Mouse (Mus musculus): ENCODE results near the gene Stpg2. TPM values are rescaled to one million over a fixed set of nuclear protein-coding genes. Genes with fewer than 3 reads are reported as not detected.

The Stpg2 gene
- polyA plus RNA-seq, 1 experiment = not detected

- H3K4me1 ChIP-seq (ENCODE audit: control insufficient read depth, insufficient read depth, low read length) = no peaks in the 10 kb centered on the region
- H3K27me3 ChIP-seq (ENCODE audit: control insufficient read depth, insufficient read depth, low read length, poor library complexity, severe bottlenecking) = no peaks in the 10 kb centered on the region
- H3K4me3 ChIP-seq (ENCODE audit: low read depth, low read length) = no peak overlapping the region
- H3K9me3 ChIP-seq (replicated peaks; ENCODE audit: control insufficient read depth, insufficient read depth, low read length, poor library complexity, severe bottlenecking) = no peaks in the 10 kb centered on the region
- H3K9ac ChIP-seq (ENCODE audit: low read depth, poor library complexity, severe bottlenecking) = no peak overlapping the region
- H3K36me3 ChIP-seq (ENCODE audit: control insufficient read depth, insufficient read depth, low read length, poor library complexity, severe bottlenecking) = no peaks in the 10 kb centered on the region
- TF ChIP-seq CTCF (IDR thresholded peaks at IDR 0.05; ENCODE audit: low read depth, low read length) = no peak
- no peak for TF ChIP-seq POLR2A (IDR thresholded peaks at IDR 0.05; ENCODE audit: insufficient read depth, low read length)
- TF ChIP-seq EP300 (IDR thresholded peaks at IDR 0.05; ENCODE audit: insufficient read depth, low read depth, low read length) = no peak
- no peak overlapping the region for H3K27ac ChIP-seq (ENCODE audit: insufficient read depth, low read length)
These were observed 106.2 kb downstream of the Stpg2 start for GRCm38 (mm10) chr3:139311721-139312120.

- no peak for TF ChIP-seq EP300 (IDR thresholded peaks at IDR 0.05; ENCODE audit: insufficient read depth, low read depth, low read length)
- no peak for TF ChIP-seq CTCF (IDR thresholded peaks at IDR 0.05; ENCODE audit: low read depth, low read length)
- no peak for TF ChIP-seq POLR2A (IDR thresholded peaks at IDR 0.05; ENCODE audit: insufficient read depth, low read length)
These were observed 175.0 kb downstream of the Stpg2 start for GRCm38 (mm10) chr3:139380494-139380893.

GRCm38 (mm10) chr3:139397077-139397865 is 191.8 kb downstream of the Stpg2 start:
- Histone ChIP-seq H3K4me1 (ENCODE audit: control insufficient read depth, insufficient read depth, low read length) (no peaks in the 10 kb centered on the region), H3K9me3 (replicated peaks; ENCODE audit: control insufficient read depth, insufficient read depth, low read length, poor library complexity, severe bottlenecking) (0 out of 2 replicates have a peak, but pooled peaks cover 2% of the 10 kb centered on the region), H3K9ac (ENCODE audit: low read depth, poor library complexity, severe bottlenecking) (no peak overlapping the region), H3K27ac (ENCODE audit: insufficient read depth, low read length) (no peak overlapping the region), H3K36me3 (ENCODE audit: control insufficient read depth, insufficient read depth, low read length, poor library complexity, severe bottlenecking) (no peaks in the 10 kb centered on the region), H3K27me3 (ENCODE audit: control insufficient read depth, insufficient read depth, low read length, poor library complexity, severe bottlenecking) (no peaks in the 10 kb centered on the region), H3K4me3 (ENCODE audit: low read depth, low read length) (no peak overlapping the region)
- no peak for TF ChIP-seq EP300 (IDR thresholded peaks at IDR 0.05; ENCODE audit: insufficient read depth, low read depth, low read length)
- no peak for TF ChIP-seq POLR2A (IDR thresholded peaks at IDR 0.05; ENCODE audit: insufficient read depth, low read length)
- no peak for TF ChIP-seq CTCF (IDR thresholded peaks at IDR 0.05; ENCODE audit: low read depth, low read length)

More at GRCm38 (mm10) chr3:139380494-139380893, 175.0 kb downstream of the Stpg2 start:
- H3K4me1 ChIP-seq (ENCODE audit: control insufficient read depth, insufficient read depth, low read length) = no peaks in the 10 kb centered on the region
- H3K36me3 ChIP-seq (ENCODE audit: control insufficient read depth, insufficient read depth, low read length, poor library complexity, severe bottlenecking) = no peaks in the 10 kb centered on the region
- no peak overlapping the region for H3K4me3 ChIP-seq (ENCODE audit: low read depth, low read length)
- no peaks in the 10 kb centered on the region for H3K27me3 ChIP-seq (ENCODE audit: control insufficient read depth, insufficient read depth, low read length, poor library complexity, severe bottlenecking)
- no peak overlapping the region for H3K27ac ChIP-seq (ENCODE audit: insufficient read depth, low read length)
- no peak overlapping the region for H3K9ac ChIP-seq (ENCODE audit: low read depth, poor library complexity, severe bottlenecking)
- no peaks in the 10 kb centered on the region for H3K9me3 ChIP-seq (replicated peaks; ENCODE audit: control insufficient read depth, insufficient read depth, low read length, poor library complexity, severe bottlenecking)

- Histone ChIP-seq H3K4me3 (ENCODE audit: low read depth, low read length) (no peak overlapping the region), H3K27me3 (ENCODE audit: control insufficient read depth, insufficient read depth, low read length, poor library complexity, severe bottlenecking) (no peaks in the 10 kb centered on the region), H3K4me1 (ENCODE audit: control insufficient read depth, insufficient read depth, low read length) (peaks cover 4% of the 10 kb centered on the region), H3K36me3 (ENCODE audit: control insufficient read depth, insufficient read depth, low read length, poor library complexity, severe bottlenecking) (no peaks in the 10 kb centered on the region), H3K9me3 (replicated peaks; ENCODE audit: control insufficient read depth, insufficient read depth, low read length, poor library complexity, severe bottlenecking) (no peaks in the 10 kb centered on the region), H3K27ac (ENCODE audit: insufficient read depth, low read length) (no peak overlapping the region), H3K9ac (ENCODE audit: low read depth, poor library complexity, severe bottlenecking) (no peak overlapping the region)
- TF ChIP-seq EP300 (IDR thresholded peaks at IDR 0.05; ENCODE audit: insufficient read depth, low read depth, low read length) (no peak), CTCF (IDR thresholded peaks at IDR 0.05; ENCODE audit: low read depth, low read length) (no peak), POLR2A (IDR thresholded peaks at IDR 0.05; ENCODE audit: insufficient read depth, low read length) (no peak)
These were observed 199.2 kb downstream of the Stpg2 start for GRCm38 (mm10) chr3:139404673-139405072.

- no peaks in the 10 kb centered on the region for H3K36me3 ChIP-seq (ENCODE audit: control insufficient read depth, insufficient read depth, low read length, poor library complexity, severe bottlenecking)
- no peaks in the 10 kb centered on the region for H3K9me3 ChIP-seq (replicated peaks; ENCODE audit: control insufficient read depth, insufficient read depth, low read length, poor library complexity, severe bottlenecking)
- H3K4me1 ChIP-seq (ENCODE audit: control insufficient read depth, insufficient read depth, low read length) = no peaks in the 10 kb centered on the region
- H3K9ac ChIP-seq (ENCODE audit: low read depth, poor library complexity, severe bottlenecking) = no peak overlapping the region
- no peaks in the 10 kb centered on the region for H3K27me3 ChIP-seq (ENCODE audit: control insufficient read depth, insufficient read depth, low read length, poor library complexity, severe bottlenecking)
- no peak overlapping the region for H3K27ac ChIP-seq (ENCODE audit: insufficient read depth, low read length)
- TF ChIP-seq EP300 (IDR thresholded peaks at IDR 0.05; ENCODE audit: insufficient read depth, low read depth, low read length) (no peak), CTCF (IDR thresholded peaks at IDR 0.05; ENCODE audit: low read depth, low read length) (no peak), POLR2A (IDR thresholded peaks at IDR 0.05; ENCODE audit: insufficient read depth, low read length) (no peak)
- H3K4me3 ChIP-seq (ENCODE audit: low read depth, low read length) = no peak overlapping the region
These were observed 213.6 kb downstream of the Stpg2 start for GRCm38 (mm10) chr3:139419142-139419541.

GRCm38 (mm10) chr3:139442170-139442569 is 236.7 kb downstream of the Stpg2 start:
- H3K27me3 ChIP-seq (ENCODE audit: control insufficient read depth, insufficient read depth, low read length, poor library complexity, severe bottlenecking) = no peaks in the 10 kb centered on the region
- no peaks in the 10 kb centered on the region for H3K4me1 ChIP-seq (ENCODE audit: control insufficient read depth, insufficient read depth, low read length)
- peaks cover 13% of the 10 kb centered on the region for H3K9me3 ChIP-seq (replicated peaks; ENCODE audit: control insufficient read depth, insufficient read depth, low read length, poor library complexity, severe bottlenecking)
- H3K4me3 ChIP-seq (ENCODE audit: low read depth, low read length) = no peak overlapping the region
- H3K9ac ChIP-seq (ENCODE audit: low read depth, poor library complexity, severe bottlenecking) = no peak overlapping the region
- no peaks in the 10 kb centered on the region for H3K36me3 ChIP-seq (ENCODE audit: control insufficient read depth, insufficient read depth, low read length, poor library complexity, severe bottlenecking)
- H3K27ac ChIP-seq (ENCODE audit: insufficient read depth, low read length) = no peak overlapping the region
- TF ChIP-seq POLR2A (IDR thresholded peaks at IDR 0.05; ENCODE audit: insufficient read depth, low read length) (no peak), EP300 (IDR thresholded peaks at IDR 0.05; ENCODE audit: insufficient read depth, low read depth, low read length) (no peak), CTCF (IDR thresholded peaks at IDR 0.05; ENCODE audit: low read depth, low read length) (no peak)

All from ES-Bruce4 (cell line).